Mouse (Mus musculus): Measurements from ENCODE around the gene Faxc. TPM values are rescaled to one million over a fixed set of nuclear protein-coding genes. Genes with fewer than 3 reads are reported as not detected.

Gene Faxc
- polyA plus RNA-seq, 1 experiment from 2014 or later: 18.2 TPM

DNA sequence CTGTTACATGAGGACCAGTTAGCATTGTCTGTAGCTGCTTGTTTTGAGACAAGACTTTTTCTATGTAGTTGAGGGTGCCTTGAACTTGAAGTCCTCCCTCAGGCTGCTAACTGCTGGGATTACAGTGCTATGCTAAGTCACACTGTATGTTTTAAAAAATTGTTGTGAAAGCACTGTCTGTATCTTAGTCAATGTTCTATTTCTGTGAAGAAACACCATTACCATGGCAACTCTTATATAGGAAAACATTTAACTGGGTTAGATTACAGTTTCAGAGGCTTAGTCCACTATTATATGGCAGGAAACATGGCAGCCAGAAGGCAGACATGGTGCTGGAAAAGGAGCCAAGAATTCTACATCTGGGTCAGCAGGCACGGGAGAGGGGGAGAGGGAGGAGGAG, 40.8 kb downstream of the Faxc start:
- H3K4me3 ChIP-seq: no peak overlapping the region
- no peaks in the 10 kb centered on the region for H3K4me1 ChIP-seq (replicated peaks)
- no peak overlapping the region for H3K4me2 ChIP-seq
- 17% methylated on average over 1 of the region's 1 CpGs for WGBS
- no peaks in the 10 kb centered on the region for H3K9me3 ChIP-seq
- no peaks in the 10 kb centered on the region for H3K27me3 ChIP-seq
- H3K9ac ChIP-seq: no peak overlapping the region
- H3K36me3 ChIP-seq: no peaks in the 10 kb centered on the region
- no peak for ATAC-seq (ENCODE audit: low FRiP score, low read depth)
- H3K27ac ChIP-seq (replicated peaks): no peak overlapping the region

DNA sequence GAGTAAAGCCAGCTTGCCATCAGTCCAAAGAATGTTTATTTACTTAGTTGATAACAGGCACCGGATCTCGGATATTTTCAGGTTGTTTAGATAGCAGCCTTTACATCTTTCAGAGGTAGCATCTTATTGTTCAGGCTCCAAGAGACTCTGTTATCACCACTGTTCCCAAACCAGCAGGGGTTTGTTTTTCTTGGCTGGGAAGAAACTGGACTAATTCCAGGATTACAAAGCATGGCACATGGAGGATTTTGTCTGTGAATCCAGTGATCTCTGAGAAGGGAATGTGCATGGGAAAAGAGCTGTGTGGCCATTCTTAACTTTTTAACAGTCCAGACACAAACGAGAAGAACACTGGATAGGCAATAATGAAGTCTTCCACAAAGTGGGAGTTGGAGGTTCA, 43.0 kb downstream of the Faxc start:
- Histone ChIP-seq H3K4me1 (replicated peaks) (no peaks in the 10 kb centered on the region), H3K27me3 (no peaks in the 10 kb centered on the region), H3K9ac (no peak overlapping the region), H3K4me3 (no peak overlapping the region), H3K36me3 (no peaks in the 10 kb centered on the region), H3K4me2 (no peak overlapping the region), H3K27ac (replicated peaks) (no peak overlapping the region), H3K9me3 (no peaks in the 10 kb centered on the region)
- 58% methylated on average over 3 of the region's 3 CpGs for WGBS
- ATAC-seq (ENCODE audit: low FRiP score, low read depth): no peak

DNA sequence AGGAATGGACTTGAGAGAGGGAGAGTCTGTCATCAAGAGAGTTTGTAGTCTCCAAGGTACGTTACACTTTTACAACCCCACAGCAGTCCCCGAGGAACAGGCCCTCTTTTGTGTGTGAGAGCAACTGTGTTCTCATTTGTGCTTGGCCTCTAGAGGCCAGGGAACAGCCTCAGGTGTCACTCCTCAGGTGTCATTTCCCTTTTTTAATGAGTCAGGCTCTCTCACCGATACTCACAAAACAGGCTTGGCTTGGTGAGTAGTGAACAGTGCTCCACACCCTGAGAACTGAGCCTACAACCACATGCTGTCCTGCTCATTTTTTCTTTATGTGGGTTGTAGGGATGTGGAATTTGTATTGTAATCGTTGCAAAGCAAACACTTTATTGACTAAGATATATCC, 49.3 kb downstream of the Faxc start:
- Histone ChIP-seq H3K9me3 (no peaks in the 10 kb centered on the region), H3K27ac (replicated peaks) (no peak overlapping the region), H3K4me2 (no peak overlapping the region), H3K36me3 (0 out of 2 replicates have a peak, but pooled peaks cover 11% of the 10 kb centered on the region), H3K9ac (no peak overlapping the region), H3K4me1 (replicated peaks) (no peaks in the 10 kb centered on the region), H3K27me3 (no peaks in the 10 kb centered on the region), H3K4me3 (no peak overlapping the region)
- WGBS: 85% methylated on average over 4 of the region's 4 CpGs
- ATAC-seq (ENCODE audit: low FRiP score, low read depth): no peak

DNA sequence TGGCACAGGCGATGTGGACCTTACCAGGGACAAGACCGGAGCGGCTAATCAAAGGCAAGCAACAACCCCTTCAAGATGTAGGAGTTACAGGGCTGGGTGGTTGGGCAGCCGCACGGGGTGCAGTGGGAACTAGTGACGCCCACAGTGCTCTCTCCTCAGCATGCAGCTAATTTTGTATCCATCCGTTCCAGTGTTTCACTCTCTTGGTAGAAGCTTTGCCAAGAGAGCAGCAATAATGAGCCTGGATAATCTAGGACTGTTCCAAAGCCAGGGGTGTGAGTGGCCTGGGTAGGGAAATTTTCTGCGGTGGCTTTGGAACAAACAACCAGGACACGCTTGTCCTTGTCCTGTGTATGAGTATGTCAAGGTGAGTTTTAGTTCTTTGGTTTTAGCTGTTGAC, 51.3 kb downstream of the Faxc start:
- 0 out of 2 replicates have a peak, but pooled peaks have one; percentile 15 for ATAC-seq (ENCODE audit: low FRiP score, low read depth)
- Histone ChIP-seq H3K27ac (replicated peaks) (no peak overlapping the region), H3K4me1 (replicated peaks) (no peaks in the 10 kb centered on the region), H3K4me2 (no peak overlapping the region), H3K4me3 (no peak overlapping the region), H3K27me3 (no peaks in the 10 kb centered on the region), H3K36me3 (0 out of 2 replicates have a peak, but pooled peaks cover 16% of the 10 kb centered on the region), H3K9ac (no peak overlapping the region), H3K9me3 (no peaks in the 10 kb centered on the region)
- 97% methylated on average over 9 of the region's 9 CpGs for WGBS

DNA sequence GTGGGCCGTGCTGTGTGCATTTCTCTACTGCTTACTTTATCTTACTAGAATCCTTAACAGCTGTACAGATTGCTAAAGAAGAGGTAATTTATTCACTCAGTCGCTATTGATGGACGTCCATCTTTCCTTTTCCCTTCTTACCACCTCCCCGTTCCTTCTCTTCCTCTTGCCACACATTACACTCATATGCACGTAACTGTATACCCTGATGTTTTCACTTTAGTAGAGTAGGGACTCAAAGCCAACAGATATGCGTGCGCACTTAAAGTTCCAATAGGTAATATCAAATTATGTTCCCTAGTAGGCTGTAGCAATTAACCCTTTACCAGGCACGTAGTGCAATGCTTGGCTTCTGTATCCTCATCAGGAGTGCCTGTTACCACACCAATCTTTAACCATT, 55.7 kb downstream of the Faxc start:
- Histone ChIP-seq H3K9ac (no peak overlapping the region), H3K4me1 (replicated peaks) (no peaks in the 10 kb centered on the region), H3K4me2 (no peak overlapping the region), H3K36me3 (0 out of 2 replicates have a peak, but pooled peaks cover 16% of the 10 kb centered on the region), H3K27me3 (no peaks in the 10 kb centered on the region), H3K9me3 (no peaks in the 10 kb centered on the region), H3K4me3 (no peak overlapping the region), H3K27ac (replicated peaks) (no peak overlapping the region)
- 92% methylated on average over 8 of the region's 8 CpGs for WGBS
- ATAC-seq (ENCODE audit: low FRiP score, low read depth): no peak

DNA sequence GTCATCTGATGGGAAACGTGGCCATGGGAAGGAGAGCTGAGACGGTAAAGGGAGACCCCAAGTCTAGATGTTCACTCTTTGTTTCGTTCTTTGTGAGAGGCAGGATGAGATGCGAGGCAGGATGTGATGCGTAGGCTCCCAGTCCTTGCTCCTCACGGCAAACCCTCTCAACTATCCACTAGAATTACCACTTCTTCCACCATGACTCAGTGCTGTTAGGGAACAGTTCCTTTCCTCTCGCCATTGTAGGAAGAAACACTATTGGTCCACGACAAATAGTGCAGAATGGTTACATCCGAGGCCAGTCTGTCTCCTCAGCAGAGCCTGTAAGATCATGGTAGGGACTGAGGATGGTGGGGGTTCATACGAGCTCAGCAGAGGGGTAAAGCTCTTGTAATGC, 56.3 kb downstream of the Faxc start:
- Histone ChIP-seq H3K27me3 (no peaks in the 10 kb centered on the region), H3K27ac (replicated peaks) (no peak overlapping the region), H3K9ac (no peak overlapping the region), H3K9me3 (no peaks in the 10 kb centered on the region), H3K4me3 (no peak overlapping the region), H3K4me1 (replicated peaks) (no peaks in the 10 kb centered on the region), H3K4me2 (no peak overlapping the region), H3K36me3 (0 out of 2 replicates have a peak, but pooled peaks cover 13% of the 10 kb centered on the region)
- 88% methylated on average over 10 of the region's 10 CpGs for WGBS
- no peak for ATAC-seq (ENCODE audit: low FRiP score, low read depth)

DNA sequence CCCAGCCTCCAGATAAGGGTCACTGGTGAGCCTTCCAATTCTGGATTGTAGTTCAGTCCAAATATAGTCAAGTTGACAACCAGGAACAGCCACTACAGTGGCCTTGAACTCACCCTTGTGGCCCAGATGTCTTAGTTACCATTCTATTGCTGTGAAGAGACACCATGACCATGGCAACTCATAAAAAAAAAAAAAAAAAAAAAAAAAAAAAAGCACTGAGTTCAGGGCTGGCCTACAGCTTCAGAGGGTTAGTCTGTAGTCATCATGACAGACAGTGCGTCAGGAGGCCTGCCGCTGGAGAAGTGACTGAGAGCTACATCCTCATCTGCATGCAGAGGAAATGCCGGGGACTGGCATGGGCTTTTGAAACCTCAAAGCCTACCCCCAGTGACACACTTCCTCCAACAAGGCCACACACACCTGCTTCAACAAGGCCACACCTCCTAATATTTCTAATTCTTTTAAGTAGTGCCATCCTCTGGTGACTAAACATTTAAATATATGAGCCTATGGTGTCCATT, 58.5 kb downstream of the Faxc start:
- Histone ChIP-seq H3K9ac (no peak overlapping the region), H3K27me3 (no peaks in the 10 kb centered on the region), H3K9me3 (no peaks in the 10 kb centered on the region), H3K4me1 (replicated peaks) (no peaks in the 10 kb centered on the region), H3K27ac (replicated peaks) (no peak overlapping the region), H3K4me2 (no peak overlapping the region), H3K36me3 (peaks cover 24% of the 10 kb centered on the region), H3K4me3 (no peak overlapping the region)
- WGBS: 82% methylated on average over 3 of the region's 3 CpGs
- no peak for ATAC-seq (ENCODE audit: low FRiP score, low read depth)

DNA sequence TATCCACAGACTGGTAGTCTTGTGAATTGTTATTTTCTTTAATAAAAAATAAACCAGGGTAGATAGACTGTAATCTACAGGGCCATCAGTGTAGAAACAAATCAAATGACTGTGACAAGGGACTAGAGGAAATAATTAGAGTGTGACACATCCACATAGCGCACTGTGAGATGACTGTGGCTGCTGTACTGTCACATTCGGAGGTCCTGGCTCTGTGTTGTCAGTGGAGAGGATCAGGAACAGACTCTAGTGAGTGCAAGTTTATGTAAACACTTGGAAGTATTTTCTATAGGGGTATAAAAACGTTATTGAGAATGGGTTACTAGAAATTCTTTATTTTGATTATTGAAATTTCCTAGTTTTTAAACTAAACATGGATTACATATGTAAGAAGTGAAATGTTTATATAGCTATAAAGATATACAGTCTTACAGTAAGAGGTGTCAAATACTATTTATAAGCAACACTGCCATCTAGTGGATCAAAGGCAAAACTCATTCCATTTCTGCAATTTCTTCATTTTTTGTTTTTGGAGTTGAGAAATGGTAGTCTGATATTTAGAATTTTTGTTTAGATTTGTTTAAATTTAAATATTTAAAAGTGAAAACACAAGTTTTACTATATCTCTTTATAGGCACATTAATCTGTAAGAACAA, 59.6 kb downstream of the Faxc start:
- 47% methylated on average over 3 of the region's 3 CpGs for WGBS
- Histone ChIP-seq H3K36me3 (peaks cover 27% of the 10 kb centered on the region), H3K27ac (replicated peaks) (no peak overlapping the region), H3K4me2 (no peak overlapping the region), H3K9me3 (no peaks in the 10 kb centered on the region), H3K9ac (no peak overlapping the region), H3K4me3 (no peak overlapping the region), H3K4me1 (replicated peaks) (no peaks in the 10 kb centered on the region), H3K27me3 (no peaks in the 10 kb centered on the region)
- peak; percentile 75; the same call in 1 of the 2 replicates for ATAC-seq (ENCODE audit: low FRiP score, low read depth)

DNA sequence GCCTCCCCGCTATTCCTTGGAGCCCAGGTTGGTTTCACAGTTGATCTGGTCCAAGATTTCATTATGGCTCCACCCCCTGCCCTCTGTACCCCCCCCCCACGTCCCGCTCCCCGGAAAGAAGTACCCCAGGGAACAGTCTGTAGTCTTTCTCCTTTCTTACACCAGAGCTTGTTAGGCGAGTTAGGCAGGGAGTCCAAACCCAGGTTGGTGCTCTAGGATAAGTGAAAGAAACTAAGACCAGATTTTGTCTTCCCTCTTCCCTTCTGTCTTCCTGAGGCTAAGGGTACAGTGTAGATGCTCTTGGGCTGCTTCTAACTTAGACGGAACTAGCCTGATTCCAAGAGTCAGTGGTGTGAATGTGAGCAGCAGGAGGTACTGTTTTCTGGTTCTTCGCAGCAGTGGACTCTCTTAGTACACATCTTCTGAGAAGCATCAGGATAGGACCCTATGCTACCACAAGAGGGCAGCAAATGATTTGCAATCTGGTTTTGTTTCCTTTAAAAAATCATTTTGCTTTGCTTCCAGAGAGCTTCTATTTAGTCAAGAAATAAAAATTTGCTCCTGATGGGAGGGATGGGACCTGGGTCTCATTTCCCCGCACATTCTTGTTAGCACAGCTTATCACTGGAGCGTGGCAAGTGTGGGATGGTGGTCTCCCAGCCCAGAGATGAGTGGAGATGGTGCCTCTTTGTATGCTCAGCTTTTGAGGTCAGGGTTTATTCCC, 86.7 kb downstream of the Faxc start:
- H3K9ac ChIP-seq: no peak overlapping the region
- H3K36me3 ChIP-seq: no peaks in the 10 kb centered on the region
- no peaks in the 10 kb centered on the region for H3K9me3 ChIP-seq
- H3K4me1 ChIP-seq (replicated peaks): peaks cover 4% of the 10 kb centered on the region
- no peaks in the 10 kb centered on the region for H3K27me3 ChIP-seq
- H3K4me2 ChIP-seq: peak overlapping the region; percentile 24; the same call in 1 of the 2 replicates
- H3K27ac ChIP-seq (replicated peaks): 0 out of 2 replicates have a peak overlapping the region, but pooled peaks have one; percentile 34
- ATAC-seq (ENCODE audit: low FRiP score, low read depth): peak; percentile 90
- no peak overlapping the region for H3K4me3 ChIP-seq
- WGBS: 11% methylated on average over 9 of the region's 9 CpGs

DNA sequence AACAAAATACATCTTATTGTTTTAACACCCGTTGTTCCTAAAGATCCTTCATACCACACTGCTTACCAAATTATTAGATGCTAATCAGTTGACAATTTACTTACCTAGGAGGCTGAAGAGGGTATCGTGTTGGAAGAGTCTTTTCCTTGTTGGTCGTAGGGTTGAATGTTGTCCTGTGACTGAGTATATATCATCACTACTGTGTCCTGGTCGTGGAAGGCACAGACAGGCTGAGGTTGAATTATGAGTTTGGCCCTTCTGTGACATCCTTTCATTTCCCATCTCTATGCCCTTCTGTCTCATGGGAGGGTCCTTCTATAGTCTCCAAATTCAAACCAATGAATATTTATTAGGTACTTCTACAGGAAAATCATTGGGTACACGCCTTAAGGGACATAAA, 87.3 kb downstream of the Faxc start:
- no peaks in the 10 kb centered on the region for H3K36me3 ChIP-seq
- H3K9me3 ChIP-seq: no peaks in the 10 kb centered on the region
- ATAC-seq (ENCODE audit: low FRiP score, low read depth): peak; percentile 44; the same call in 1 of the 2 replicates
- WGBS: 31% methylated on average over 5 of the region's 5 CpGs
- peaks cover 4% of the 10 kb centered on the region for H3K4me1 ChIP-seq (replicated peaks)
- no peaks in the 10 kb centered on the region for H3K27me3 ChIP-seq
- H3K27ac ChIP-seq (replicated peaks): 0 out of 2 replicates have a peak overlapping the region, but pooled peaks have one; percentile 34
- no peak overlapping the region for H3K4me3 ChIP-seq
- H3K4me2 ChIP-seq: peak overlapping the region; percentile 24; the same call in 1 of the 2 replicates
- no peak overlapping the region for H3K9ac ChIP-seq

DNA sequence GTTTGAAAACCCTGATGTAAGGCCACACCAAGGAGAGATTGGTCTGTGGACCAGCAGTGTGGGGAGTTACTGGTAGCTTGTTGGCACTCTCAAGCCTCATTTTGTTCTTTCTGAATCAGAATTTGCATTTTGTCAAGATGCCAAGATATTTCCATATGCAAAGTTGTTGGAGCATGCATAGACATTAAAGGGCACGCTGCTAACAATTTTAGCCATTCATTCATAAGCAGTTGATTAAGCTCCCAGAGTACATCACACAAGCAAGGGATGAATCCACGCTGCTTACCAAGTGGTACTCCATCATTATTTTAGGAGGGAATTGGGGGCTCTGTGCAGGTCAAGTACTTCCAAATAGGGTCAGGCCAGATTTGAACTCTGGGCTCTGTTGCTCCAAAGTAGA, 98.8 kb downstream of the Faxc start:
- H3K27me3 ChIP-seq: no peaks in the 10 kb centered on the region
- no peaks in the 10 kb centered on the region for H3K36me3 ChIP-seq
- 44% methylated on average over 2 of the region's 2 CpGs for WGBS
- no peak overlapping the region for H3K4me2 ChIP-seq
- H3K9ac ChIP-seq: no peak overlapping the region
- H3K4me3 ChIP-seq: no peak overlapping the region
- no peaks in the 10 kb centered on the region for H3K4me1 ChIP-seq (replicated peaks)
- 0 out of 2 replicates have a peak, but pooled peaks have one; percentile 54 for ATAC-seq (ENCODE audit: low FRiP score, low read depth)
- no peaks in the 10 kb centered on the region for H3K9me3 ChIP-seq
- no peak overlapping the region for H3K27ac ChIP-seq (replicated peaks)

All from hindbrain, embryonic 15.5 days (tissue).